Mouse (Mus musculus) heart, adult 2 months (tissue): ENCODE results near the gene Tnfaip8l1.

ENCODE experiments used
- CTCF ChIP-seq: fragments of 200-600 bp; IDR thresholded peaks from 2 replicates; pipeline ENCODE4 v1.8.1; 2022; ENCODE audit warnings: antibody characterized with exemption, mild to moderate bottlenecking, moderate library complexity
- EP300 ChIP-seq: fragments of 200-500 bp; IDR thresholded peaks from 2 replicates; pipeline ENCODE4 v1.6.1; 2011; ENCODE audit warnings: low read depth, low read length, control low read depth; ENCODE audit not compliant: insufficient read depth
- POLR2A ChIP-seq: fragments of 200-500 bp; IDR thresholded peaks from 2 replicates; pipeline ENCODE4 v1.6.1; 2011; ENCODE audit warnings: mild to moderate bottlenecking, low read depth, low read length, control low read depth; ENCODE audit not compliant: insufficient read depth

DNA sequence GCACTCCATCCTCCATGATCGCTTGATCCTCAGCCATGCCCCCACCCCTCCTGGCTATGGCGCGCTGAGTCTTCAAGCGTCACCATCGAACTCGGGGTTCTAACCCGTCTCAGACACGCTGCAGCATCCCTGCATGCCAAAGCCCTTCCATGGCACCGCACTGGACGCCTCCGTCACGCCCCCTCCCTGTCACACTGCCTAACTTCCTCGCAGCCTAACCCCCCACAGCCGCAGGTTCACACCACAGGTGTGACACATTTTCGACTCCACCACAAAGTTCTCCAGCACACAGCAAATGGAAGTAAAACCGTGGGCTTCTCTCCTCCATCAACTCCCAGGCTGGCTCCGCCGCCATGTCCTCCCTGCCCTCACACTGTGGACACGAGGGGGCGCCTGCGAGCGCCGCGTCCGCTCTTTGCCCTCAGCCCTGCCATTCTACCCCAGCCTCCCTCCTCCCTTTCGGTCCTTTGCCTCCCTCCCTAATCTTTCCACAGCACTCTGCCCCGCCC, 27.8 kb upstream of the Tnfaip8l1 start:
- TF ChIP-seq CTCF (peak; percentile 95; the same call in 1 of the 2 replicates), POLR2A (no peak), EP300 (no peak)
